Comparison of ENCODE assay signal across 9 mouse cellular contexts in the genomic region with DNA sequence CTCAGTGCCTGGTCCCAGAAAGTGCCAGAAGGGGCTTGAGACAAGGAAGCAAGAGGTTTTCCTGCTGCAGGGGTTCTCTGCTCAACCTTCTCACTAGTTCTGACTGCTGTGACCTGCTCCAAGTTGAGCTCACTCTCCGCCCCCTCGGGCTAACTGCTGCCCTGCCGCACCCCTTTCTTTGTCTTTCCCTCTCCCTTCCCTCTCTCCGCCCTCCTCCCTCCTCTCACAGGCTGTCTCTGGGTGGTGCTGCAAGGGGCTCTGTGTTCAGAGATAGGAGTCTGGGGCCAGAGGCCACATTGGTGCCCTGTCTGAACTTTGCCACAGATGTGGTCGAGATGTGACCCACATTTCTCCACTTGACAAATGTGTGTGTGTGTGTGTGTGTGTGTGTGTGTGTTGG. TPM values are rescaled to one million over a fixed set of nuclear protein-coding genes. Genes with fewer than 3 reads are reported as not detected.
DNase-seq lines count a peak whose midpoint lies in the region; ATAC-seq and TF ChIP-seq lines count a peak whose summit lies in the region.
"Had no signal": no experiment of that assay in that cellular context is flagged by ENCODE, and none has a peak within 500 bp of the region (broad histone marks: within the 10 kb centered on the region; RNA-seq: fewer than 3 reads in every experiment).

Gene Spon2, minus strand, starts transcription at position 375 of the 400 bp plus-strand sequence.

- no peak for ATAC-seq in kidney, postnatal 0 days (replicated peaks; ENCODE audit: low FRiP score, low read depth)
- ATAC-seq in common myeloid progenitor, adult 5-6 weeks (replicated peaks; ENCODE audit: low read depth, poor library complexity, severe bottlenecking), result peak; percentile 79
- peak; percentile 54; the same call in 1 of the 2 replicates for ATAC-seq in intestine, postnatal 0 days
- ATAC-seq in neural tube, embryonic 11.5 days (ENCODE audit: insufficient read depth, low FRiP score, low TSS enrichment), result no peak

- H3K4me1 ChIP-seq in kidney, postnatal 0 days (replicated peaks; ENCODE audit: insufficient read depth, low read length), result peaks cover 4% of the 10 kb centered on the region; the same call in 1 of the 2 replicates
- H3K4me1 ChIP-seq in intestine, postnatal 0 days (replicated peaks; ENCODE audit: control insufficient read depth, insufficient read depth, low read length), result peaks cover 6% of the 10 kb centered on the region; the same call in 1 of the 2 replicates
- peaks cover 5% of the 10 kb centered on the region; the same call in 1 of the 2 replicates for H3K4me1 ChIP-seq in neural tube, embryonic 11.5 days (ENCODE audit: control insufficient read depth, insufficient read depth, low read length)

- H3K4me3 ChIP-seq in kidney, postnatal 0 days (replicated peaks; ENCODE audit: low read depth, low read length), result no peak within 1 kb of the TSS
- peak within 1 kb of the TSS; percentile 1; the same call in 1 of the 2 replicates for H3K4me3 ChIP-seq in intestine, postnatal 0 days (ENCODE audit: low read depth, low read length)
- no peak within 1 kb of the TSS for H3K4me3 ChIP-seq in neural tube, embryonic 11.5 days (ENCODE audit: low read depth, low read length)
- H3K4me3 ChIP-seq in layer of hippocampus, adult 2 months, result no peak within 1 kb of the TSS

- H3K4me2 ChIP-seq in kidney, postnatal 0 days (ENCODE audit: low read length), result no peak within 1 kb of the TSS
- H3K4me2 ChIP-seq in intestine, postnatal 0 days (replicated peaks; ENCODE audit: low read depth), result peak within 1 kb of the TSS; percentile 52
- no peak within 1 kb of the TSS for H3K4me2 ChIP-seq in neural tube, embryonic 11.5 days (ENCODE audit: low read depth)

- WGBS in kidney, postnatal 0 days, result 36% methylated on average over 5 of the region's 5 CpGs
- whole genome bisulfite sequencing in intestine, postnatal 0 days, result 7% methylated on average over 5 of the region's 5 CpGs
- WGBS in neural tube, embryonic 11.5 days, result 19% methylated on average over 5 of the region's 5 CpGs

- intact Hi-C loops in left cerebral cortex, postnatal 36 days (cut with DNase I), result no loop called here

- 0 out of 2 replicates have a peak within 1 kb of the TSS, but pooled peaks have one; percentile 36 for H3K27ac ChIP-seq in kidney, postnatal 0 days
- peak within 1 kb of the TSS; percentile 61 for H3K27ac ChIP-seq in intestine, postnatal 0 days (ENCODE audit: low read depth, low read length)
- no peak within 1 kb of the TSS for H3K27ac ChIP-seq in neural tube, embryonic 11.5 days (ENCODE audit: low read depth, low read length)
- no peak within 1 kb of the TSS for H3K27ac ChIP-seq in layer of hippocampus, adult 2 months

- peak; percentile 52 for DNase-seq in kidney, postnatal 0 days (ENCODE audit: low spot score)
- no peak for DNase-seq in kidney, adult 9 months
- DNase-seq in neural tube, embryonic 11.5 days (ENCODE audit: low spot score), result peak; percentile 44
- no peak for DNase-seq in layer of hippocampus, adult 2 months (ENCODE audit: low spot score in 2 of 2)
- no peak for DNase-seq in left cerebral cortex, postnatal 36 days (ENCODE audit: low spot score in 2 of 2)
- DNase-seq in cerebellum, postnatal 10 days, result no peak
- DNase-seq: kidney, postnatal 25 days had no signal

- H3K36me3 ChIP-seq in kidney, postnatal 0 days (ENCODE audit: insufficient read depth, low read length), result no peaks in the 10 kb centered on the region
- no peaks in the 10 kb centered on the region for H3K36me3 ChIP-seq in intestine, postnatal 0 days (ENCODE audit: control insufficient read depth, insufficient read depth)
- no peaks in the 10 kb centered on the region for H3K36me3 ChIP-seq in neural tube, embryonic 11.5 days (ENCODE audit: control insufficient read depth, insufficient read depth, low read length)

- no peaks in the 10 kb centered on the region for H3K27me3 ChIP-seq in kidney, postnatal 0 days (ENCODE audit: insufficient read depth, low read length)
- H3K27me3 ChIP-seq in intestine, postnatal 0 days (replicated peaks; ENCODE audit: control insufficient read depth, insufficient read depth, low read length), result no peaks in the 10 kb centered on the region
- H3K27me3 ChIP-seq in neural tube, embryonic 11.5 days (ENCODE audit: control insufficient read depth, insufficient read depth, low read length), result no peaks in the 10 kb centered on the region

- no peaks in the 10 kb centered on the region for H3K9me3 ChIP-seq in kidney, postnatal 0 days (replicated peaks; ENCODE audit: low read length)
- H3K9me3 ChIP-seq in intestine, postnatal 0 days (ENCODE audit: control insufficient read depth), result no peaks in the 10 kb centered on the region
- no peaks in the 10 kb centered on the region for H3K9me3 ChIP-seq in neural tube, embryonic 11.5 days (ENCODE audit: control insufficient read depth, low read length)

- no peak for TF ChIP-seq CTCF in kidney, postnatal 0 days (IDR thresholded peaks at IDR 0.05; ENCODE audit: low read depth)
- TF ChIP-seq CTCF in intestine, postnatal 0 days (IDR thresholded peaks at IDR 0.05; ENCODE audit: low read depth), result 0 out of 2 replicates have a peak, but pooled peaks have one; percentile 16
- no peak for TF ChIP-seq CTCF in layer of hippocampus, adult 2 months (conservative IDR thresholded peaks at IDR 0.05)

- H3K9ac ChIP-seq in kidney, postnatal 0 days (ENCODE audit: low read depth, low read length), result no peak within 1 kb of the TSS
- H3K9ac ChIP-seq in intestine, postnatal 0 days (ENCODE audit: low read depth, low read length), result peak within 1 kb of the TSS; percentile 48
- H3K9ac ChIP-seq in neural tube, embryonic 11.5 days (ENCODE audit: low read length), result no peak within 1 kb of the TSS; the same call in 1 of the 2 replicates

RNA-seq across cellular contexts. Expression of gene Spon2, which starts in this region (rescaled TPM):
- 6.7 and 7.4 TPM in 2 replicates for polyA plus RNA-seq in kidney, postnatal 0 days (2015; fragmentation: Nextera tagmentation; extraction: Ambion mirVana)
- total RNA-seq in common myeloid progenitor, adult 5-6 weeks (2017), result 4.8 and 6.5 TPM in 2 replicates
- polyA plus RNA-seq in intestine, postnatal 0 days (2015; fragmentation: Nextera tagmentation; extraction: Ambion mirVana), result 43.0 and 45.4 TPM in 2 replicates
- polyA plus RNA-seq in neural tube, embryonic 11.5 days (2014; fragmentation: Nextera tagmentation; extraction: Ambion mirVana), result 2.4 and 2.6 TPM in 2 replicates
- under 1 TPM in 1 of 2 experiments, not detected in 1; 0.34 TPM for total RNA-seq in layer of hippocampus, adult 2 months (2021)
- total RNA-seq in left cerebral cortex, postnatal 36 days (2021), result under 1 TPM in 1 of 2 experiments, not detected in 1; 0.18 TPM

Comparison
In these comparisons a context has a peak if more than half of its experiments do, and no peak if none do; other contexts are left out.
1. DNase-seq: peak in kidney, postnatal 0 days (single experiment) and neural tube, embryonic 11.5 days (single experiment); none in kidney, adult 9 months (single experiment), layer of hippocampus, adult 2 months (0 of 2), left cerebral cortex, postnatal 36 days (0 of 2) and cerebellum, postnatal 10 days (0 of 2).
2. ATAC-seq: peak in common myeloid progenitor, adult 5-6 weeks (single experiment) and intestine, postnatal 0 days (single experiment); none in kidney, postnatal 0 days (single experiment) and neural tube, embryonic 11.5 days (single experiment).
3. H3K27ac ChIP-seq: peak in kidney, postnatal 0 days (single experiment) and intestine, postnatal 0 days (single experiment); none in neural tube, embryonic 11.5 days (single experiment) and layer of hippocampus, adult 2 months (single experiment).